Mouse (Mus musculus): Measurements from ENCODE around the gene Bysl. TPM values are rescaled to one million over a fixed set of nuclear protein-coding genes. Genes with fewer than 3 reads are reported as not detected.
"Not testable (repeated sequence)": the region's sequence is repeated elsewhere in the genome, so short reads cannot be mapped to it uniquely, and the experiment has no call there.

Gene Bysl
- total and polyA plus RNA-seq, 2 experiments from 2014 or later, result 25.8 to 33.1 TPM

DNA sequence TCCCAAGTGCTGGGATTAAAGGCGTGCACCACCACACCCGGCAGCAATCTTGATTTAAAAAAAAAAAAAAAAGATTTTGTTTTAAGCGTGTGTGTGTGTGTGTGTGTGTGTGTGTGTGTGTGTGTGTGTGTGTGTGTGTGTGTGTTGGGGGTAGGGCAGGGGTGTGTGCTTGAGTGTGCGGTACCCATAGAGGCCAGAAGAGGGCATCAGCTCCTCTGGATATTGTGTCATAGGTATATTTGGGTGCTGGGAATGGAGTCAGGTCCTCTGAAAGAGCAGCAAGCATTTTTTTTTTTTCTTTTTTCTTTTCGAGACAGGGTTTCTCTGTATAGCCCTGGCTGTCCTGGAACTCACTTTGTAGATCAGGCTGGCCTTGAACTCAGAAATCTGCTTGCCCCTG, 13.3 kb upstream of the Bysl start:
- not testable (repeated sequence) for H3K27me3 ChIP-seq (ENCODE audit: insufficient read depth, low read length); DNase-seq (ENCODE audit: low spot score); ATAC-seq (ENCODE audit: low FRiP score); H3K4me1 ChIP-seq (ENCODE audit: insufficient read depth, low read length); H3K27ac ChIP-seq (ENCODE audit: low read depth, low read length); H3K9ac ChIP-seq (replicated peaks; ENCODE audit: low read length, poor library complexity, severe bottlenecking); H3K4me3 ChIP-seq (ENCODE audit: low read depth, low read length); H3K9me3 ChIP-seq (ENCODE audit: low read length); H3K4me2 ChIP-seq (ENCODE audit: low read depth, low read length, poor library complexity, severe bottlenecking)
- TF ChIP-seq CTCF (IDR thresholded peaks at IDR 0.05), result peak; percentile 9; the same call in 1 of the 2 replicates
- peaks cover 32% of the 10 kb centered on the region for H3K36me3 ChIP-seq (ENCODE audit: insufficient read depth, low read length)
- 97% methylated on average over 4 of the region's 5 CpGs for WGBS

DNA sequence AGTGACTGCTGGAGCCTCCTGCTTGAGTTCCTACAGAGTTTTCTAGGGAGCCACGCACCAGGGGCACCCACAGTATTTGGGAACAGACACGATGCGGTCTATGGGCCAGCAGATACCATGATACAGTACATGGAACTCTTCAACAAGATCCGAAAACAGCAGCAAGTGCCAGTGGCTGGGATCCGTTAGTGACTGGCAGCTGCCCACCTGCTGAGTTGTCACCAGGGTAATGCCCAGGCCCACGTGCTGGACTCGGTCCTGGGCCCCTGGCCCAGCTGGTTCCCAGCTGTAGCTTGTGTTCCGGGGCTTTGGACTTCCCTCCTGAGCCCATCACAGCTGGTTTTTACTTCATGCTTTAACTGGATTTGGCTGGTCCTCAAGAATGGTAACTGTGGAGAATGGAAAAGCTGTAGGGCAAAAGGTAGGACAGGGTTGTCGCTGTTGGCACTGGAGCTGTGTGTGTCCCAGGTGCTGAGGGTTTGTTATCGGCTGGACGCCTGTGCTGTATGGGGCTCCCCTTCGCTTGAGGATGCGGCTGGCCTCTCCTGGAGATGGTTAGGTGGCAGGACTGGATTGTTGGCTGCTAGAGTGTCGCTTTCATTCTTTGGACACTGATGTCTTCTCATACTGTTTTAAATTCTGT, 11.7 kb upstream of the Bysl start:
- H3K4me3 ChIP-seq (ENCODE audit: low read depth, low read length), result no peak overlapping the region
- DNase-seq (ENCODE audit: low spot score), result no peak
- no peak overlapping the region for H3K4me2 ChIP-seq (ENCODE audit: low read depth, low read length, poor library complexity, severe bottlenecking)
- no peaks in the 10 kb centered on the region for H3K27me3 ChIP-seq (ENCODE audit: insufficient read depth, low read length)
- H3K4me1 ChIP-seq (ENCODE audit: insufficient read depth, low read length), result no peaks in the 10 kb centered on the region
- H3K27ac ChIP-seq (ENCODE audit: low read depth, low read length), result no peak overlapping the region
- no peaks in the 10 kb centered on the region for H3K9me3 ChIP-seq (ENCODE audit: low read length)
- no peak for TF ChIP-seq CTCF (IDR thresholded peaks at IDR 0.05)
- ATAC-seq (ENCODE audit: low FRiP score), result no peak
- no peak overlapping the region for H3K9ac ChIP-seq (replicated peaks; ENCODE audit: low read length, poor library complexity, severe bottlenecking)
- peaks cover 38% of the 10 kb centered on the region for H3K36me3 ChIP-seq (ENCODE audit: insufficient read depth, low read length)
- 90% methylated on average over 14 of the region's 14 CpGs for WGBS

DNA sequence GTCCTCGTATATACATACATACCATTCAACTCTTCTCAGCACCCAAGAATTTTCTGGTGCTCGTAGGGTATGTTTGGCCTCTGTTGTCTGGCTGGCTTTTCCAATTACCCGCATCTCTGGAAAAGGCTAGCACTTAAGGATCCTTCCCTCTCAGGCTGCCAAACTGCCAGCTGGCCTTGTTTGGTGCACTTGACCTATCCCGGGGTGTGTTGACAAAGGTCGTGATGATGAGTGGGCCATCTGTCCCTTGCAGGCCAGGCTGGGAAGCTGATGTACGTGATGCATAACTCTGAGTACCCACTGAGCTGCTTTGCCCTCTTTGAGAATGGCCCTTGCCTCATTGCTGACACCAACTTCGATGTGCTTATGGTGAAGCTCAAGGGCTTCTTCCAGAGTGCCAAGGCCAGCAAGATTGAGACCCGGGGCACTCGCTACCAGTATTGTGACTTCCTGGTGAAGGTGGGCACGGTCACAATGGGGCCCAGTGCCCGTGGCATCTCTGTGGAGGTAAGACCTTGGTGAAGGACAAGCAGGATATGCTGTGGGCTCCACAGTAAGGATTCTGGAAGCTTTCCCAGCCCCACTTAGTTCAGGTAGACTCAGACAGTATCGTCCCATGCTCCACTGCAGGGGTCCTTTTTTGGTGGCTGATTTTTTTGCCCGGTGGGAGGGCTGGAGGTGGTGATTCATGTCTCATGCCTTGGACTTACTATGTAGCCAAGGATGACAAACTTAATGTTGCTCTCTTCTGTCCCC, 7.4 kb upstream of the Bysl start:
- Histone ChIP-seq H3K4me2 (ENCODE audit: low read depth, low read length, poor library complexity, severe bottlenecking) (no peak overlapping the region), H3K27ac (ENCODE audit: low read depth, low read length) (no peak overlapping the region), H3K27me3 (ENCODE audit: insufficient read depth, low read length) (no peaks in the 10 kb centered on the region), H3K4me3 (ENCODE audit: low read depth, low read length) (no peak overlapping the region), H3K9me3 (ENCODE audit: low read length) (no peaks in the 10 kb centered on the region), H3K9ac (replicated peaks; ENCODE audit: low read length, poor library complexity, severe bottlenecking) (no peak overlapping the region), H3K4me1 (ENCODE audit: insufficient read depth, low read length) (no peaks in the 10 kb centered on the region), H3K36me3 (ENCODE audit: insufficient read depth, low read length) (peaks cover 32% of the 10 kb centered on the region)
- ATAC-seq (ENCODE audit: low FRiP score), result no peak
- no peak for TF ChIP-seq CTCF (IDR thresholded peaks at IDR 0.05)
- 92% methylated on average over 13 of the region's 13 CpGs for WGBS
- DNase-seq (ENCODE audit: low spot score), result no peak

DNA sequence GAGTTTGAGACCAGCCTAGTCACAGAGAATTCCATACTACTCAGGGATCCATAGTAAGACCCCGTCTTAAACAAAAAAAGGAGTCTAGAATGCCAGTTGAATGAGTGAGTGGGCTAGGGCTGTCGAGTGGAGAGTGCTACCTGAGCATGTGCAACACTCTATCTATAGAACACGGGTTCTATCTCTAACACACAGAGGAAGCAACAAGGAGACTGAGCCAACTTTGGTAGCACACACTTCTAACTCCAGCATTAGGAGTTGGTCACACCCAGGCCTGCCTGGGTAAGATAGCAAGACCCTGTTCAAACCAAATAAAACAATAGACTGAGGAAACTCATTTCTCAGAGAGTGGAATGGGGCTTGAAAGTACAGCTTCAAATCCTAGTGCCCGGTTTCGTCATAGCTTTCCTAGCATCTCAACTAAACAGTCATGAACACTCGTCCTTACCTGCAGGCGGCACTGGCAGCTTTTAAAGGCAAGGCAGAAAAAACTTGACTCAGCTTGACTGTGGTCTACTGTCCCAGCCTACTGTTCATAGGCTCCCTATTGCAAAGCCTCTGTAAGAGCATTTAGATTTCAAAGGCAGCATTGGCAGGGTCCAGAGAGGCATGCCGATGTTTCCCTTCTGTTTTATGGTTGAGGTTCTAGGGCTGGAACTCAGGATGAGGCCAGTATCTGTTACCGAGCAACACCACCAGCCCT, 6.5 kb upstream of the Bysl start:
- Histone ChIP-seq H3K27me3 (ENCODE audit: insufficient read depth, low read length) (no peaks in the 10 kb centered on the region), H3K4me3 (ENCODE audit: low read depth, low read length) (no peak overlapping the region), H3K27ac (ENCODE audit: low read depth, low read length) (no peak overlapping the region), H3K9me3 (ENCODE audit: low read length) (no peaks in the 10 kb centered on the region), H3K9ac (replicated peaks; ENCODE audit: low read length, poor library complexity, severe bottlenecking) (no peak overlapping the region), H3K36me3 (ENCODE audit: insufficient read depth, low read length) (peaks cover 22% of the 10 kb centered on the region), H3K4me1 (ENCODE audit: insufficient read depth, low read length) (no peaks in the 10 kb centered on the region), H3K4me2 (ENCODE audit: low read depth, low read length, poor library complexity, severe bottlenecking) (no peak overlapping the region)
- WGBS, result 94% methylated on average over 9 of the region's 9 CpGs
- ATAC-seq (ENCODE audit: low FRiP score) (no peak), DNase-seq (ENCODE audit: low spot score) (no peak)
- no peak for TF ChIP-seq CTCF (IDR thresholded peaks at IDR 0.05)

DNA sequence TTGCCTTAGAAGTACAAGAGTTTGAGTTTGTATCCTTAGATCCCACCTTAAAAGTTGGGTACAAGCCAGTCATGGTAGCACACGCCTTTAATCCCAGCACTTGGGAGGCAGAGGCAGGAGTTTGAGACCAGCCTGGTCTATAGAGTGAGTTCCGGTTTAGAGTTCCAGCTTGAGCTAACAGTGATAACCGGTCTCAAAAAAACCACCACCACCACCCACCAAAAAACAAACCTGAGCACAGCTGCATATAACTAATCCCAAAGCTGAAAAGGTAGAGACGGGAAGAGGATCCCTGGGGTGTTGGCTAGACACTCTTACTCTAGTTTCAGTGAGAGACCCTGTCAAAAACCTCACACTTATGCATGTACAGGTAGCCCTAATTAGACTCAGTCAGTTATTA, 5.4 kb upstream of the Bysl start:
- no peak for ATAC-seq (ENCODE audit: low FRiP score)
- Histone ChIP-seq H3K4me2 (ENCODE audit: low read depth, low read length, poor library complexity, severe bottlenecking) (no peak overlapping the region), H3K27me3 (ENCODE audit: insufficient read depth, low read length) (no peaks in the 10 kb centered on the region), H3K9ac (replicated peaks; ENCODE audit: low read length, poor library complexity, severe bottlenecking) (no peak overlapping the region), H3K4me3 (ENCODE audit: low read depth, low read length) (no peak overlapping the region), H3K4me1 (ENCODE audit: insufficient read depth, low read length) (peaks cover 6% of the 10 kb centered on the region; the same call in 1 of the 2 replicates), H3K27ac (ENCODE audit: low read depth, low read length) (no peak overlapping the region), H3K36me3 (ENCODE audit: insufficient read depth, low read length) (peaks cover 15% of the 10 kb centered on the region), H3K9me3 (ENCODE audit: low read length) (no peaks in the 10 kb centered on the region)
- DNase-seq (ENCODE audit: low spot score), result no peak
- 93% methylated on average over 4 of the region's 4 CpGs for WGBS
- TF ChIP-seq CTCF (IDR thresholded peaks at IDR 0.05), result no peak

DNA sequence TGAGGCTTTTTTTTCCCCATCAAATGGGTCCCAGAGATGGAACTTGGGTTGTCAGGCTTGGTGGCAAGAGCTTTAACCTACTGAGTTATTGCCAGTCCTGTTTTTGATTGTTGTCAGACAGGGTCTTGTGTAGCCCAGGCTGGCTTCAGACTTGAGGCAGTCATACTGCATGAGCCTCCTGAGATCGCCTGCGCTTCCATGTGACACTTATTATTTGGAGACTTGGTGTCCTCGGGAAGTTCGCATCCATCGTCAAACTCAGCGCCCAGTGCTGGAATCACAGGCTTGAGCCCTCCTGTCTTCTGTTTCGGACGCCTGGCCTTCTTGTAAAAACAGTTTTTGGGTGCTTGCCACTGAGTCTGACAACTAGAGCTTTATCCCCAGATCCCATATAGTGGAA, 4.8 kb upstream of the Bysl start:
- no peak overlapping the region for H3K4me3 ChIP-seq (ENCODE audit: low read depth, low read length)
- no peak for DNase-seq (ENCODE audit: low spot score)
- no peaks in the 10 kb centered on the region for H3K27me3 ChIP-seq (ENCODE audit: insufficient read depth, low read length)
- H3K9me3 ChIP-seq (ENCODE audit: low read length), result no peaks in the 10 kb centered on the region
- 95% methylated on average over 8 of the region's 8 CpGs for WGBS
- peaks cover 12% of the 10 kb centered on the region for H3K36me3 ChIP-seq (ENCODE audit: insufficient read depth, low read length)
- H3K27ac ChIP-seq (ENCODE audit: low read depth, low read length), result no peak overlapping the region
- peaks cover 6% of the 10 kb centered on the region; the same call in 1 of the 2 replicates for H3K4me1 ChIP-seq (ENCODE audit: insufficient read depth, low read length)
- no peak for TF ChIP-seq CTCF (IDR thresholded peaks at IDR 0.05)
- ATAC-seq (ENCODE audit: low FRiP score), result no peak
- H3K4me2 ChIP-seq (ENCODE audit: low read depth, low read length, poor library complexity, severe bottlenecking), result no peak overlapping the region
- no peak overlapping the region for H3K9ac ChIP-seq (replicated peaks; ENCODE audit: low read length, poor library complexity, severe bottlenecking)
